Mouse (Mus musculus) 3134 (cell line): ENCODE measurements at regions not wholly inside any gene's neighbourhood (a gene's known extent, or its start where the extent isn't known, plus 50 kb on each side); places are given as distances from the start of the nearest gene placed in this dataset.

Source experiments
- DNase-seq: peaks from one replicate; pipeline ENCODE4 v3.0.0-alpha.2; 2011; ENCODE audit warnings: low spot score; ENCODE audit not compliant: insufficient read length; ENCODE audit errors: extremely low read depth

DNA sequence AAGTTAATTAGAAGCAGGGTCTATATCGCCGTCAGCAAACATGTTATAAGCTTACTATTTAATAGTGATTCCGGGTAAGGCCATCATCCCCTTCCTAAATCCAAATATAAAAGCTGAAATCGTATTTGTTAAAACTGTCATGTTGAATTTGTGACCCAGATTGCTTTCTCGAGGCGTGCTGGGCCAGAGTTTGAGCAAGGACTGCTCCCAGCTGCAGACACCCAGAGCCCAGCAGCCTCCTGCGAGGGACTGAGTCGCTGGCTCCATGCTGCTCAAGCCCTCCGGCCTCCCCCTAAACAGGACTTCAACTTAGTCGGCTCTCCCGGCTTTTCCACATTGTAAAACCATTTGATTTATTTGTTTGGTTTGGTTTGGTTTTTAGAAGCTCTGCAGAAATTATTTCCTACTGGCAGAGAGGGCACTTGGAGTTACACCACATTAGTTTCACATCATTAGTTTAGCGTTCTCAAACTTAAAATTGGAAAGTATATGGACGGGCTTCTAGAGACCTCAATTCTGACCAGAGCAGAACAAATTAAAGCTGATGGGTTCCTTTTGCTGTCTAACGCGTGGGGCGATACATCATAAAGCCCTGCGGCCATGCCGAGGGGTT, 126.4 kb upstream of the Pitx1 start:
- DNase-seq, result no peak

DNA sequence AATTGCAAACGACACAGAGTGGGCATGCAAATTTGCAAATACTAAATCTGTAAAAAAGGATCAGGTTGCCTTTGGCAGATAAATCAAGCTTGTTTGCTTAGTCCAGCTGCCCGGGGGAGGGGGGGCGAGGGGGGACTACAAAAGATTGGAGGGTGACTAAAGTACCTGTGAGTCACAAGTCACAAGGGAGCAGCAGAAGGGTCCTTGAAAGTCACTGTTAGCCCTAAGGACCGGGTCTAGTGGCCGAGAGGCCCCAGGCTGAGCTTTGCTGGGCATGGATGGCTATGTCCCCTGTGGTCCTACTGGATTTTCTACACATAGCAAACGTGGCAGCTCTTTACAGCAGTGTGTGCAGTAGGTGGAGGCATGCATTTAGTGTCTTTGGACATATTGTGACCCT, 118.4 kb upstream of the Pitx1 start:
- no peak for DNase-seq

DNA sequence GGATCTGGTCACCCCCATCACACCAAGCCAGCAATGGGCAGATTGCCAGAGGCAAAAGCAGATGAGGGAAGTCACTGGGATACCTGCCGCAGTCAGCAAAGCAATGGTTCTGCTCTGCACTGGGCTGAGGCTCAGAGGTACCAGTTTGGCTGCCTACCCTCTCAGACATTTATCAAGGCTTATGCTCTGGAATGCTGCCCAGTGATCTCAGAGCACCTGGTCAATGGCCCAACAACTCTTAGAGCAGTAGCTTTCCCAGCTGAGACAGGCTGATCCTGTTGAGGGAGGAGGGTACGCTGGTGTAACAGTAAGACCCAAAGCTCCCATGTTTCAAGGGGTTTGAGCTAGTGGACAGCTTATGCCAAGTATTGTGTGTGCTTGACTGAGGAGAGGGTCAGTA, 117.4 kb upstream of the Pitx1 start:
- DNase-seq, result no peak

DNA sequence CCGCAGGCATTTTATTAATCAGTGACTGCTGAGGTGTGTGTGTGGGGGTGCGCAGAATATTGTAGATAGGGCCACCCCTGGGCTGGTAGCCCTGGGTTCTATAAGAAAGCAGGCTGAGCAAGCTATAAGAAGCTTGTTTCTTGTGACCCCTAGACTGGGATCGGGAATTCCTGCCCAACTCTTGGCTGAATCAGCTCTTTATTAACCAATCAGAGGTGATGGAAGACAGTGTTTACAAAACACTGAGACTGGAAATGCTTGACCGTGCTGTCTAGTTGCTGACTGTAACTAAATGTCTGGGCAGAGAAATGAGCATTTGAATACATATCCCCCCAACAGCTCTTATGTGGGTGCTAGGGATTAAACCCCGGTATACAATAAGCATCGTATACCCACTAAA, 114.8 kb upstream of the Pitx1 start:
- no peak for DNase-seq

DNA sequence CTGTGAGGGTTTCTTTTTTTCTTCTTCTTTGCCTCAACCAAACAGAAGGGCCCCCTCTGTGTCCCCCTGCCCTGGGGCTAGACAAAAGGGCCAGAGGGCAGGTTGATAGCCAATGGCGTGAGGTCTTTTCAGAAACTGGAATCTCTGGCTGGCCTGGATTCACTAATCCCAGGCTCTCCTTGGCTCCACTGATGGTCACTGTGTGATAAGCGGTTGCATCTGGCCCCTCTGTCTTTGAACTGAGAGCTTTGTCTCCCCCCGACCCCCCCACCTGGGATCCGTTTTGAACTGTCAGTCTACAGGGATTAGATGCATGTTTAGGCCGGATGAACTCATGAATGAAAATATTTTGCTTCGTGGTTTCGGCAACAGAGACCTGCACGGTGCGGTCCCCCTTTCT, 112.6 kb upstream of the Pitx1 start:
- DNase-seq, result no peak

DNA sequence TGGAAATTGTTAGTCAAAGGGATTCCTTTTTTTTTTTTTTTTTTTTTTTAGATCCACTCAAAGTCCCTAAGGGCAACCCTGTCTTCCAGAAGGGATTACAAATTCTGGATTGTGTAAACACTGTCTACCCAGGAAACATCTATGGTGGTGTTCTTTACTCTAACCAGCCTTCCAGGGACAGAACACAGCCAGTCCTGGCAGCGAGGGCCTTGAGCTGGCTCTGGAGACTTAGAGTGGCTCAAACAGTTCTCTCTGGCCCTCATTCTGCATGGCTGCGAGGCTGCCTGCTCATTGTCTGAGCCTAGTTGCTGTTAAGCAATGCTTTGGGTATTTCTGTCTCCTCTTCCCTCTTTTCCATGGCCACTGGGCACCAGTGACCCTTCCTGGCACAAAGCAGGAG, 112.2 kb upstream of the Pitx1 start:
- no peak for DNase-seq

DNA sequence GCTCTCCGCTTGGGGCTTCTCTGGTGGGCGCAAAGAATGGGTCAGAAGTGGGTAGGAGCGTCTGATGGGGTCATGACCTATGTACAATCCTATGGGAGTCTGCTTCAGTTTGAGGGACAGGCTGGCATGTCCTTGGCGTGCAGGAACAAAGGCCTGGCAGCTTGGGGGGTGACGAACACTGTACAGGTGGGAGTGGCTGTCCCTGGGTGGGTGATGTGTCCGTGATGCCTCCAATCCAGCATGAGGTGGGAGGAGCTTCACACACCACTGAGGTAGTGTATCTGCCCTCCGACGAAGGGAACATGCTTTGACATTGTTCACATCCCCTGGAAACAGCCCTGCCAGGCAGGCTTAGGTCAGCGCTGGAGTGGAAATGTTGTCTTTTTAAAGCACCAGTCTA, 101.4 kb upstream of the Pitx1 start:
- no peak for DNase-seq

DNA sequence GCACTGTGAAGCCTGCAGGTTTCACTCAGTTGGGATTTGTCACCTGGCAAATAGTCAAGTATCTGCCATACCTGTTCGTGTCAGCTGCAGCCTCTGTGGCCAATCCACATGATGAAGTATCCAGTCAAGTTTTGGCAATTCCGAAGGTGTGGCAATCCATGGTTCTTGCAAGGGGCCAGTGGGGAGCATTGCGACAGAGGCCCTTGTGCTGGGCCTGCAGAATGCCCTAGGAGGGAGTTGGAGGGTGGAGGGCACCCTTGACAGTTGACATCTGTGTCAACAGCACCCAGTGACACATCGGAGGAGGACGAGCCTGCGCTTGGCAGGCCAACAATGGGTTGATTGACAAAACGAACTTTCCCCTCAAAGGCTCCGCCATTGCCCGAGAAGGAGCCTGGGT, 101.0 kb upstream of the Pitx1 start:
- DNase-seq, result no peak

DNA sequence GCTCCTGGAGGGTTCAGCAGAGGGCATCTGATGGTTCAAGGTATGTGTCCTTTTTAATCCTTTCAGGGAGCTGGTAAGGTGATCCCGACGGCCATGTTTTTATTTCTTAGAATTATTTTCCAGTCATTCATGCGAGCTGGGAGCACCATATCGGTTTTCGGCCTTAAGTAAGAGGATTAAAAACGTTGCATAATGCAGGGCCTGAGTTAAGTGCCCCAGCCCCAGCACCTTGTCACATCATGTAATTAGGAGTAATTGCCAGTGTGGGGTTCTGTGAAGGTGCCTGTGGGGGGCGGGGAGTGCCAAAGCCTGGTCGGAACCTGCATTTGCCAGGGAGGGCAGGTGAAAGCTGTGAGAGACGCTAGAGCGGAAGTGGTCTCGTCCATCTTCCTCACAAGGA, 94.6 kb upstream of the Pitx1 start:
- DNase-seq, result no peak

DNA sequence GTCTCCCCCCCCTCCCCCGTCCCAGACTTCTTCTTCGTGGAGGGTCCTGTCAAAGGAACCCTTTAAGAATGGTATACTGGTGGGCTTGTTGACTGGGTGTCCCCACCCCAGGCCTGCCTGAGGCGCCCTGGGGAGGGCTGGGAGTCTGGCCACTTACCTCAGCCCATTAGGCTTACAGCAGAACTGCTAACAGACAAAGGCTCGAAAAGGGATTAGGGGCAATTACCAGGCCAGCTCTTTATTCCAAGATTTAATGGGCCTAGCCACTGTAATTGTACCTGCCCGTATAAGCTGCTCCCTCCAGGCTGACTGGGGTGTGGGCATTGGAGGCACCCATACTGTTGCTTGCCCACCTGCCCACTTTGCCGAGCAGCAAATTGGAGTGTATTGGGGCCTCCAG, 93.8 kb upstream of the Pitx1 start:
- no peak for DNase-seq

DNA sequence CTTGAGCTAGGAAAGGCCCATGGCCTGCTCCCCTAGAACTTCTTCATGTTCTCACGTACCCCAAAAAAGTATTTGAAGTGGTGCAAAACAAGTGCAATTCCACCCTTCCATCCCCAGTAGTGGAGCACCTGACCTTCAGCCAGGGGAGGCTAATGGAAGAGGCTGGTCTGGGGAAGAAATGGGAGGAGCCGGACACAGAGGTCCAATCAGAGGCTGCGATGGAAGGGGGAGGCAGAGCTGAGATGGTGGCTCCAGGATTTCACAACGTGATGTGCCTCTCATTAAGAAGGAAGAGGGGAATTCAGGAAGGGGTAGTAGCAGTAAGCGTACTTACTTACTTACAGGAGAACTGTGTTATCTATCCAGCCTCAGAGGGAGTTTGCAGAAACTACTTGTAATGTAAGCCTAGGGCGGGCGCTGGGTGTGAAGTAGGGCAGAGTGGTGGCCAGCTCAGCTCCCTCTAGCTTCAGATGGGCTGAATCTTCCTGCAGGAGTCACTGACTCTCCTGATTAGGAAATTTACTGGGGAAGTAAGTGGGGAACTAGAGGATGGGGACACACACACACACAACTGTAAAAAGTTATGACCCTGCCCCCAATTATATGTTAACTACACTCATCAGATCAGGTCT, 87.6 kb upstream of the Pitx1 start:
- no peak for DNase-seq

DNA sequence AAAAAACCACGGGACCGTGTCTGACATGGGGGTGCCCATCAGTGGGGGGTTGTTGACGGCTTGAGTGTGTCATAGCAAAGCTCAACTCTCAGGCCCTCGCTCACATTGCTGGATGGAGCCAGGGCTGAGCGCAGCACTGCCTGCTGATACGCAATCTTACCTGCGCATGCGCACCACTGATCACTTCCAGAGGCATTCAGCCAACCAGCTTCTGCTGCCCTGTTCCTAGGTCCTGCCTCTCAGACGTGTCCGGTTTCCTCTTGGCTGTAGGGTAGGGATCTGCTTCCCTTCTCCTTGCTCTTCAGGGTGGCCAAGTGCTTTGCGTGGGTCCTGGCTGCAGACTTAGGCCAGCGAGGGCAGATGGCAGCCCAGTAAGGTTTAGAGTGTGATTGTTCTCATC, 81.3 kb upstream of the Pitx1 start:
- DNase-seq, result no peak

DNA sequence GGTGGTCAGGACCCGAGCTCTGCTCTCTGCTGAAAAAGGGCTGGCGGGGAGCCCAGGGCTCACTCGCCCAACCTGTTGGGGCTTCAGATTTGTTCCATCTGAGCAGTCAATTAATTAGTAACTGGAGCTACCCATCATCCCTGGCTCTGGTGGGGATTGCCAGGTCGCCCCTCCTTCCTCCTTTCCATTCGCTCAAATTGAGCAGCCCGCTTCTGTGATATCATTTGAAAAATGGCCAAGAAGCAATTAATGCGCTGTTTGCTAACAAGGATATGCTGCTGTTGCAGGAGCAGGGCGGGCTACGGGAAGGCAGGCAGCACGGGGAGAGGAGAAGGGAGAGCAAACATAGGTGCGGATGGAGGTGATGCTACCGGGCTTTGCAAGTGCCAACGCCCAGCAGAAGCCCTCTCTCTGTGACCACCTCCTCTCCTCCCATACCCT, 76.3 kb upstream of the Pitx1 start:
- no peak for DNase-seq

DNA sequence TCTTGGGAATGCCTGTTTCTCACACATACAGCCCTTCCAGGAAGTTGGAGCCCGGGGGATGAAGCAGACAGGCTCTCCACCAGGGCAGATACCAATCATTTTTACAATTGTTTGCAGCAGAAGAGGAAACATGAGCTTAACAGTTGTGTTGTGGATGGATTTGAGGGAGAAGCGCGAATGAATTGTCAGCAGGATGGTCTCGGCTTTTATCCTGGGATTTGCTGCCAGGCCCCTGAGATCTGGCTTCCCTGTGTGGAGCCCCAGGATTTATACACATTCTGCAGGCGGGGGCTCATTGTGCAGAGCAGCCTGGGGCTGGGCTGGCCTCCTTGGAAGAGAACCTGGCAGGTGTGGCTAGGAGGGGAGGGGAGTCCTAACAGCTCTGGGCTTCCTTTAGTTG, 73.9 kb upstream of the Pitx1 start:
- DNase-seq, result no peak

DNA sequence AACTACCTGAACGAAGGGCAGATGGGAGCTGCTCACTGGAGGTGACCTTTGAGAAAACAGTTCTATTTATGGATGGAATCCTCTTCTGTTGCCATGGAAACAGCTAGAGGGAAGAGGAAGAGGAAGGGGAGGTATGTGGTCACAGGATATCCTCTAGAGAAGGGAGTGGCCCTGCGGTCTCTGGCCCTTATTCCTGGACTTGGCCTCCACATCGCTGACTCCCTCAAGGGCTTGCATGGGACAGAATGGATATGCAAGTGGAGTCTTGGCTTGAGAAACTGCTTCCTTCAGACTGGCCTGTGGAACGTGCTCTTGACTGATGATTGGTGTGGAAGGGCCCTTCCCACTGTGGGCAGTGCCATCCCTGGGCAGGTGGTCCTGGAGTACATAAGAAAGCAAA, 68.9 kb upstream of the Pitx1 start:
- DNase-seq, result no peak

DNA sequence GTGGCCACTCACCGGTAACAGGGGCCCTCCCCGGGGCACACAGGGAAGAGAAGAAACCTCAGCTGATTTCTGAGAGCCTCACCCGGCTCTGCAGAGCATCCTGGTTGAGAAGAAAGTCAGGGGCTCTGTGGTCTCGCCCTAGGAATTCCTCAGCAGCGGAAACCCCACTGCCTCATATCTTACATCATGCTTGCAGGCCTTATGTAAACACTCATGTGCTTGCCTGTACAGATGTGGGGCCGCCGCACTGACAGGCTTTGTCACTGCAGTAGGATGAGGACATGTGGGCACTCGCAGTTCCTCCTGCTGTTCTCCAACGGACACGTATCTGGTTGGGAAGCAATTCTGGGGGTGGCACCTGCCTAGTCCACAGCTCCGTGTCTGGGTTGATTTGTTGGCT, 66.3 kb upstream of the Pitx1 start:
- DNase-seq, result no peak

DNA sequence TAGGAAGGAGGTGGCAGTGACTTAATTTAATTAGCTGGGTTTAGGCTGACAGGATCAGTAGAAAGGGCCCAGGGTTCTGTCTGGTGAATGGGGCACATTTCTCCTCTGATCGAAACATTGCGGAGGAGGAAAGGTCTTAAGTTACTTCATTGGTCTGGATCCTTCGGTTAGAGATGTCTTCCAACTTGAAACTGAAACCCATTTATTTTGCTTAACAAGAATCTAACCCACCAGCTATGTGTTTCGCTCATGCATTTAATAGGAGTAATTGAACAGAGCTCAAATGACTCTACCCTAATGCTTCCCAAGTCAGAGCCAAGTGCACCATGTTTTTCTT, 64.2 kb upstream of the Pitx1 start:
- DNase-seq, result no peak

DNA sequence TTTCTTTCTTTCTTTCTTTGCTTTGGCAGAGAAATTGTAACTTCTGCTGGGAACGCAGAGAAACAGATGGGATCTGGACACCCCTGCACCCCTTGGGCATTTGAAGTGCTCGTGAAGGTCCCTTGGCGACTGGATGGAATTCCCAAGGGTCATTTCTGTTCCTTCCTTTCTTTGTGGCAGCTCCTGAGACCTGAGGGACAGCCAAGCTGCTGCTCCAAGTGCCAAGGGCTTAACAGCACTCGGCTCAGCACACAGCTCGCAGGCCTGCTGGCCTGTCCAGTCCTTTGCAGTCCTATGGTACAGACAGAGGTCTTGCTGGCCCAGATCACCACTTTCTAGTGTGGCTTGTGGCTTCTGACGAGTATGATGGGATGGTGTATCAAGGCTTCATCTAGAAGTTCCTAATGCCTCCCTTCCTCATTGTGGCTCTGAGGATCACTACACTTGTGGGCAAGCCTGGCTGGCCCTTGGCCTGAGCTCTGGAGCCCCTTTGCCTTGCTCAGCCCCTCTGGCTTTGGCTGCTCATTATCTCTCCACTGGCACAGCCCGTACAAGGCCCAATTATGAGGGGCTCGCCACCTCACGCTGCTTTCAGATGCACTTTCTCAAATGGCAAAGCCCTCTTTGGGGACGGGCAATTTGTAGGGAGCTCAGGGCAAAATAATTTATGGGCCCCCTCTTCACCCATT, 63.7 kb upstream of the Pitx1 start:
- DNase-seq, result no peak

DNA sequence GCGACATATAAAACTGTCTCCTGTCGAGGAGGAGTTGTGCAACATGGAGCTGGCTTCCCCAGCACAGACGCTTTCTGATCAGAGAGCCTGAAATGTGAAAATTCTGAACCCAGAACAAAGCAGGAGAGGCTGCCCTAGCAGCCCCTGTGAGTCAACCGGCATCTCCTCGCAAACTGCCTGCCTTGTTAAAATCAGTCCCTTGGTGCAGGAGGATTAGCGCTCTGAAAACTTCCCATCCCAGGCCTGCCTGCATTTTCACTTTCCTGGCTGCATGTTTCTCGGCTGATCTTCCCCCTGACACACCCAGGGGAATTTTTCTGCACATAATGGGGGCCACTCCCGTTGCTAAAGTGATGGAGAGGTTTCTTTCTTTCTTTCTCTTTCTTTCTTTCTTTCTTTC, 63.0 kb upstream of the Pitx1 start:
- DNase-seq, result no peak

DNA sequence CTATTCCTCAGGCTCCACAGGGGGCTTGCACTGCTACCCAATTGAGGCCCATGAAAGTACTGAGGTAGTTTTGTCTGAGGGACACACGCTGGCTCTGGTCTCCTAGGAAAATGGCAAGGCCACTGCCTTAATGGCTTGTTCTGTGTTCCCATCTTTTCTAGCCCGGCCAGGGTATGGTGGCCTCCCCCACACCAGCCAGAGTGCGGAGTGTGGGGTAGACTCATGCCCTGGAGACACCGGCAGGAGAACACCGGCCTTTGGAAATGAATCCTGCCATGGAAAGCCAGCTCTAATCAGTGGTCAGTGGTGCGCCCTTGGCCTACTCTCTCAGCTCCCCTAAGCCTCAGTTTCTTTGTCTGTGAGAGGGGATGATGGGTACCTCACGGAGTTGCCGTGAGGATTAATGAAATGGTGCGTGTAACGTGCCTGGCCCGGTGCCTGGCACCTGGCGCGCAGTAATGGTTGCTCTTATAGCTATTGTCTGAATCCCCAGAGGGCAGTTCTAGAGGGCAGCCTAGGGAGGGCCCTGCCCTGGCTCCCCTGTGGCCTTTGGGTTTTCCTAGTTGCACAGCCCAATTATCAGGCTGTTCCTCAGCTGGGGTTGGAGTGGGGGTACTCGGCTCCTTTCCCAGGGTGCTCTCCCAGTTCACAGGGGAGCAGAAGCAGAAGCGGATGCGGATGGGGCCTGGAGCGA, 62.4 kb upstream of the Pitx1 start:
- no peak for DNase-seq

DNA sequence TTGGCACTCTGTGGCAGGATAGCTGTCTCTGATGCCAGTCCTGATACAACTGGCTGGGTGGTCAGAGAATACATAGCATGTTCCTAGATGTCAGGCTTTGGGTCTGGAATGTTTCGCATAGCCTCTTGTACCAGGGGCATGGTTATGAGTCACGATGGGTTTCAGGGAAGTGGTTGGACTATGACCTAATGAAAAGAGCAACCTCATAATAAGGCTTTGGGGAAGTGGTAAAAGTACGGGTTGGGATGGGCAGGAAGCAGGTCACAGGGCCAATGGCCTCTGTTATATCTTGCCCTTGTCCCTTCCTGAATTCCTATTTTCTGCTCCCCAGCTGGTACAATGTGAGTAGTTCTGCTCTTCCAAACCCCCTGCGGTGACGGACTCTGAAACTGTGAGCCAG, 59.5 kb upstream of the Pitx1 start:
- no peak for DNase-seq
